Mouse (Mus musculus): ENCODE measurements around the gene Usp10. TPM values are rescaled to one million over a fixed set of nuclear protein-coding genes. Genes with fewer than 3 reads are reported as not detected.

Usp10 gene
- polyA plus RNA-seq, 1 experiment from 2014 or later: 44.1 TPM

- 71% methylated on average over 6 of the region's 6 CpGs for WGBS (ENCODE audit: insufficient replicate concordance)
- DNase-seq: no peak
- TF ChIP-seq EP300 (IDR thresholded peaks at IDR 0.05; ENCODE audit: low read depth) (no peak), CTCF (IDR thresholded peaks at IDR 0.05; ENCODE audit: low read depth) (no peak)
- peaks cover 5% of the 10 kb centered on the region for H3K36me3 ChIP-seq (replicated peaks; ENCODE audit: insufficient read depth, low read length)
- H3K9ac ChIP-seq (replicated peaks): no peak overlapping the region
- no peak overlapping the region for H3K4me2 ChIP-seq (ENCODE audit: low read depth, low read length)
- H3K4me3 ChIP-seq (ENCODE audit: low read depth, low read length): no peak overlapping the region
- ATAC-seq: no peak
- H3K27me3 ChIP-seq (ENCODE audit: insufficient read depth, low read length): no peaks in the 10 kb centered on the region
- no peaks in the 10 kb centered on the region for H3K9me3 ChIP-seq (ENCODE audit: low read length)
- no peak overlapping the region for H3K27ac ChIP-seq (ENCODE audit: low read depth)
- peaks cover 7% of the 10 kb centered on the region for H3K4me1 ChIP-seq (ENCODE audit: insufficient read depth)
Observed at GRCm38 (mm10) chr8:119881301-119881700, 28.9 kb upstream of the Usp10 start.

- H3K36me3 ChIP-seq (replicated peaks; ENCODE audit: insufficient read depth, low read length): peaks cover 2% of the 10 kb centered on the region
- no peaks in the 10 kb centered on the region for H3K27me3 ChIP-seq (ENCODE audit: insufficient read depth, low read length)
- H3K27ac ChIP-seq (ENCODE audit: low read depth): no peak overlapping the region
- no peak for ATAC-seq
- TF ChIP-seq EP300 (IDR thresholded peaks at IDR 0.05; ENCODE audit: low read depth): no peak
- TF ChIP-seq CTCF (IDR thresholded peaks at IDR 0.05; ENCODE audit: low read depth): no peak
- H3K9me3 ChIP-seq (ENCODE audit: low read length): no peaks in the 10 kb centered on the region
- no peak for DNase-seq
- no peak overlapping the region for H3K9ac ChIP-seq (replicated peaks)
- no peak overlapping the region for H3K4me2 ChIP-seq (ENCODE audit: low read depth, low read length)
- H3K4me1 ChIP-seq (ENCODE audit: insufficient read depth): peaks cover 7% of the 10 kb centered on the region
- no peak overlapping the region for H3K4me3 ChIP-seq (ENCODE audit: low read depth, low read length)
- WGBS (ENCODE audit: insufficient replicate concordance): 80% methylated on average over 8 of the region's 8 CpGs
Observed at GRCm38 (mm10) chr8:119881917-119882316, 28.2 kb upstream of the Usp10 start.

- ATAC-seq (no peak), DNase-seq (no peak)
- WGBS (ENCODE audit: insufficient replicate concordance): 88% methylated on average over 7 of the region's 7 CpGs
- Histone ChIP-seq H3K4me3 (ENCODE audit: low read depth, low read length) (no peak overlapping the region), H3K9ac (replicated peaks) (no peak overlapping the region), H3K27me3 (ENCODE audit: insufficient read depth, low read length) (no peaks in the 10 kb centered on the region), H3K27ac (ENCODE audit: low read depth) (no peak overlapping the region), H3K9me3 (ENCODE audit: low read length) (no peaks in the 10 kb centered on the region), H3K4me2 (ENCODE audit: low read depth, low read length) (no peak overlapping the region), H3K36me3 (replicated peaks; ENCODE audit: insufficient read depth, low read length) (no peaks in the 10 kb centered on the region; the same call in 1 of the 2 replicates), H3K4me1 (ENCODE audit: insufficient read depth) (peaks cover 7% of the 10 kb centered on the region)
- TF ChIP-seq EP300 (IDR thresholded peaks at IDR 0.05; ENCODE audit: low read depth): no peak
- TF ChIP-seq CTCF (IDR thresholded peaks at IDR 0.05; ENCODE audit: low read depth): no peak
Observed at GRCm38 (mm10) chr8:119883281-119883680, 26.9 kb upstream of the Usp10 start.

- DNase-seq: peak; percentile 59
- Histone ChIP-seq H3K4me2 (ENCODE audit: low read depth, low read length) (0 out of 2 replicates have a peak overlapping the region, but pooled peaks have one; percentile 1), H3K27ac (ENCODE audit: low read depth) (peak overlapping the region; percentile 58)
Observed at GRCm38 (mm10) chr8:119885612-119886011, 24.5 kb upstream of the Usp10 start.

GRCm38 (mm10) chr8:119887130-119887529 is 23.0 kb upstream of the Usp10 start:
- TF ChIP-seq EP300 (IDR thresholded peaks at IDR 0.05; ENCODE audit: low read depth) (no peak), CTCF (IDR thresholded peaks at IDR 0.05; ENCODE audit: low read depth) (peak; percentile 92)
- no peaks in the 10 kb centered on the region for H3K9me3 ChIP-seq (ENCODE audit: low read length)
- 88% methylated on average over 3 of the region's 3 CpGs for WGBS (ENCODE audit: insufficient replicate concordance)
- no peak overlapping the region for H3K9ac ChIP-seq (replicated peaks)
- H3K4me2 ChIP-seq (ENCODE audit: low read depth, low read length): no peak overlapping the region
- H3K36me3 ChIP-seq (replicated peaks; ENCODE audit: insufficient read depth, low read length): no peaks in the 10 kb centered on the region
- no peaks in the 10 kb centered on the region for H3K27me3 ChIP-seq (ENCODE audit: insufficient read depth, low read length)
- H3K4me1 ChIP-seq (ENCODE audit: insufficient read depth): peaks cover 7% of the 10 kb centered on the region
- no peak overlapping the region for H3K27ac ChIP-seq (ENCODE audit: low read depth)
- DNase-seq (peak; percentile 72), ATAC-seq (no peak)
- H3K4me3 ChIP-seq (ENCODE audit: low read depth, low read length): no peak overlapping the region

More at GRCm38 (mm10) chr8:119885612-119886011, 24.5 kb upstream of the Usp10 start:
- Histone ChIP-seq H3K9ac (replicated peaks) (0 out of 2 replicates have a peak overlapping the region, but pooled peaks have one; percentile 6), H3K4me3 (ENCODE audit: low read depth, low read length) (no peak overlapping the region), H3K36me3 (replicated peaks; ENCODE audit: insufficient read depth, low read length) (no peaks in the 10 kb centered on the region), H3K4me1 (ENCODE audit: insufficient read depth) (peaks cover 7% of the 10 kb centered on the region), H3K27me3 (ENCODE audit: insufficient read depth, low read length) (no peaks in the 10 kb centered on the region), H3K9me3 (ENCODE audit: low read length) (no peaks in the 10 kb centered on the region)
- ATAC-seq: peak; percentile 95
- WGBS (ENCODE audit: insufficient replicate concordance): 39% methylated on average over 3 of the region's 3 CpGs
- TF ChIP-seq CTCF (IDR thresholded peaks at IDR 0.05; ENCODE audit: low read depth): no peak

- WGBS (ENCODE audit: insufficient replicate concordance): 71% methylated on average over 4 of the region's 4 CpGs
- H3K36me3 ChIP-seq (replicated peaks; ENCODE audit: insufficient read depth, low read length): no peaks in the 10 kb centered on the region
- TF ChIP-seq EP300 (IDR thresholded peaks at IDR 0.05; ENCODE audit: low read depth) (no peak), CTCF (IDR thresholded peaks at IDR 0.05; ENCODE audit: low read depth) (no peak)
- peaks cover 7% of the 10 kb centered on the region for H3K4me1 ChIP-seq (ENCODE audit: insufficient read depth)
- no peak overlapping the region for H3K27ac ChIP-seq (ENCODE audit: low read depth)
- H3K9ac ChIP-seq (replicated peaks): no peak overlapping the region
- ATAC-seq (no peak), DNase-seq (no peak)
- no peak overlapping the region for H3K4me2 ChIP-seq (ENCODE audit: low read depth, low read length)
- H3K9me3 ChIP-seq (ENCODE audit: low read length): no peaks in the 10 kb centered on the region
- no peaks in the 10 kb centered on the region for H3K27me3 ChIP-seq (ENCODE audit: insufficient read depth, low read length)
- H3K4me3 ChIP-seq (ENCODE audit: low read depth, low read length): no peak overlapping the region
Observed at GRCm38 (mm10) chr8:119888012-119888411, 22.1 kb upstream of the Usp10 start.

- H3K36me3 ChIP-seq (replicated peaks; ENCODE audit: insufficient read depth, low read length): no peaks in the 10 kb centered on the region
- no peaks in the 10 kb centered on the region for H3K9me3 ChIP-seq (ENCODE audit: low read length)
- H3K27me3 ChIP-seq (ENCODE audit: insufficient read depth, low read length): peaks cover 11% of the 10 kb centered on the region; the same call in 1 of the 2 replicates
- no peak overlapping the region for H3K4me2 ChIP-seq (ENCODE audit: low read depth, low read length)
- DNase-seq (no peak), ATAC-seq (no peak)
- H3K27ac ChIP-seq (ENCODE audit: low read depth): no peak overlapping the region
- no peak overlapping the region for H3K4me3 ChIP-seq (ENCODE audit: low read depth, low read length)
- peaks cover 12% of the 10 kb centered on the region for H3K4me1 ChIP-seq (ENCODE audit: insufficient read depth)
- no peak overlapping the region for H3K9ac ChIP-seq (replicated peaks)
- TF ChIP-seq CTCF (IDR thresholded peaks at IDR 0.05; ENCODE audit: low read depth) (no peak), EP300 (IDR thresholded peaks at IDR 0.05; ENCODE audit: low read depth) (no peak)
- 77% methylated on average over 4 of the region's 4 CpGs for WGBS (ENCODE audit: insufficient replicate concordance)
Observed at GRCm38 (mm10) chr8:119897069-119897468, 13.1 kb upstream of the Usp10 start.
